Mouse (Mus musculus): Measurements from ENCODE around the gene Etl4. TPM values are rescaled to one million over a fixed set of nuclear protein-coding genes. Genes with fewer than 3 reads are reported as not detected.

Etl4 gene
- total and polyA plus RNA-seq, 3 experiments = not detected

- Histone ChIP-seq H3K9ac (ENCODE audit: control insufficient read depth, low read depth, low read length, poor library complexity, severe bottlenecking) (no peak overlapping the region), H3K27me3 (ENCODE audit: control insufficient read depth in 1 of 2, insufficient read depth in 2 of 2, low read length in 2 of 2) (no peaks in the 10 kb centered on the region), H3K9me3 (replicated peaks; ENCODE audit: insufficient read depth, low read length) (no peaks in the 10 kb centered on the region), H3K4me3 (ENCODE audit: control insufficient read depth in 1 of 2, insufficient read depth in 1 of 2, low read depth in 2 of 2, low read length in 2 of 2) (no peak overlapping the region), H3K79me2 (ENCODE audit: control insufficient read depth, insufficient read depth, low read length, poor library complexity) (no peaks in the 10 kb centered on the region), H3K4me1 (ENCODE audit: control insufficient read depth in 1 of 2, insufficient read depth in 2 of 2, low read length in 2 of 2) (no peaks in the 10 kb centered on the region), H3K27ac (ENCODE audit: control insufficient read depth, low read depth, low read length) (no peak overlapping the region), H3K36me3 (ENCODE audit: control insufficient read depth in 1 of 2, insufficient read depth in 2 of 2, low read length in 2 of 2) (no peaks in the 10 kb centered on the region)
- no peak for TF ChIP-seq USF1 (IDR thresholded peaks at IDR 0.05; ENCODE audit: low read depth, low read length)
- no peak for TF ChIP-seq EP300 (IDR thresholded peaks at IDR 0.05; ENCODE audit: low read depth in 1 of 2, low read length in 2 of 2)
- no peak for TF ChIP-seq ZNF384 (IDR thresholded peaks at IDR 0.05; ENCODE audit: low read depth, low read length)
- TF ChIP-seq ZKSCAN1 (IDR thresholded peaks at IDR 0.05; ENCODE audit: low read depth, low read length) = no peak
- no peak for TF ChIP-seq CHD2 (IDR thresholded peaks at IDR 0.05; ENCODE audit: low read length)
- no peak for TF ChIP-seq ELF1 (IDR thresholded peaks at IDR 0.05; ENCODE audit: low read depth, low read length)
- TF ChIP-seq TBP (IDR thresholded peaks at IDR 0.05; ENCODE audit: low read depth, low read length) = no peak
- no peak for TF ChIP-seq GABPA (IDR thresholded peaks at IDR 0.05; ENCODE audit: low read depth, low read length)
- no peak for TF ChIP-seq ZMIZ1 (IDR thresholded peaks at IDR 0.05; ENCODE audit: low read depth, low read length)
- TF ChIP-seq RCOR1 (IDR thresholded peaks at IDR 0.05; ENCODE audit: low read depth, low read length) = no peak
- no peak for TF ChIP-seq GATA1 (IDR thresholded peaks at IDR 0.05; ENCODE audit: low read depth, low read length)
- no peak for TF ChIP-seq NELFE (IDR thresholded peaks at IDR 0.05; ENCODE audit: low read depth, low read length)
- TF ChIP-seq CTCF (IDR thresholded peaks at IDR 0.05 in 2 of 3, conservative IDR thresholded peaks at IDR 0.05 in 1 of 3; ENCODE audit: control insufficient read depth in 1 of 3, insufficient read depth in 1 of 3, low read depth in 2 of 3, low read length in 3 of 3, poor library complexity in 1 of 3, severe bottlenecking in 1 of 3) = no peak
- no peak for DNase-seq (ENCODE audit: low read depth, low spot score)
Measured at GRCm38 (mm10) chr2:20653116-20653515, 743.5 kb downstream of the Etl4 start.

- no peak overlapping the region for H3K27ac ChIP-seq (ENCODE audit: control insufficient read depth, low read depth, low read length)
- no peaks in the 10 kb centered on the region for H3K79me2 ChIP-seq (ENCODE audit: control insufficient read depth, insufficient read depth, low read length, poor library complexity)
- H3K4me3 ChIP-seq (ENCODE audit: control insufficient read depth in 1 of 2, insufficient read depth in 1 of 2, low read depth in 2 of 2, low read length in 2 of 2) = no peak overlapping the region
Measured at GRCm38 (mm10) chr2:20654058-20654457, 744.5 kb downstream of the Etl4 start.

More at GRCm38 (mm10) chr2:20654058-20654457, 744.5 kb downstream of the Etl4 start:
- Histone ChIP-seq H3K9ac (ENCODE audit: control insufficient read depth, low read depth, low read length, poor library complexity, severe bottlenecking) (no peak overlapping the region), H3K36me3 (ENCODE audit: control insufficient read depth in 1 of 2, insufficient read depth in 2 of 2, low read length in 2 of 2) (no peaks in the 10 kb centered on the region), H3K27me3 (ENCODE audit: control insufficient read depth in 1 of 2, insufficient read depth in 2 of 2, low read length in 2 of 2) (no peaks in the 10 kb centered on the region), H3K4me1 (ENCODE audit: control insufficient read depth in 1 of 2, insufficient read depth in 2 of 2, low read length in 2 of 2) (no peaks in the 10 kb centered on the region), H3K9me3 (replicated peaks; ENCODE audit: insufficient read depth, low read length) (no peaks in the 10 kb centered on the region)
- TF ChIP-seq TAL1 (IDR thresholded peaks at IDR 0.05; ENCODE audit: low read length) = no peak
- TF ChIP-seq ZMIZ1 (IDR thresholded peaks at IDR 0.05; ENCODE audit: low read depth, low read length) = no peak
- no peak for TF ChIP-seq MAX (IDR thresholded peaks at IDR 0.05; ENCODE audit: low read length)
- no peak for TF ChIP-seq MAZ (IDR thresholded peaks at IDR 0.05; ENCODE audit: low read depth, low read length)
- no peak for TF ChIP-seq SIN3A (IDR thresholded peaks at IDR 0.05; ENCODE audit: low read length)
- TF ChIP-seq MEF2A (IDR thresholded peaks at IDR 0.05; ENCODE audit: extremely low read depth, insufficient replicate concordance, low read depth, low read length, poor library complexity, severe bottlenecking) = no peak
- TF ChIP-seq USF1 (IDR thresholded peaks at IDR 0.05; ENCODE audit: low read depth, low read length) = no peak
- no peak for TF ChIP-seq JUND (IDR thresholded peaks at IDR 0.05; ENCODE audit: low read depth, low read length)
- no peak for DNase-seq (ENCODE audit: low read depth, low spot score)
